Mouse (Mus musculus) thymus, adult 2 months (tissue): ENCODE data around the gene Slc22a21. TPM values are rescaled to one million over a fixed set of nuclear protein-coding genes. Genes with fewer than 3 reads are reported as not detected.
A peak's percentile ranks its signal among the peaks of the same experiment; 100 is the strongest.
"Not testable (repeated sequence)": the region's sequence is repeated elsewhere in the genome, so short reads cannot be mapped to it uniquely, and the experiment has no call there.

Source experiments
- DNase-seq: peaks from one replicate; pipeline ENCODE4 v3.0.0; 2021
- H3K27ac ChIP-seq: fragments of 200-500 bp; 2 replicates; pipeline ENCODE4 v1.5.1; 2012; ENCODE audit warnings: low read length, control low read depth; ENCODE audit not compliant: control insufficient read depth, insufficient read depth
- H3K27me3 ChIP-seq: fragments of 200-500 bp; 2 replicates; pipeline ENCODE4 v1.6.1; 2012; ENCODE audit warnings: mild to moderate bottlenecking, low read length, moderate library complexity, mixed read lengths; ENCODE audit not compliant: control insufficient read depth, insufficient read depth
- H3K36me3 ChIP-seq: fragments of 200-500 bp; 2 replicates; pipeline ENCODE4 v1.6.1; 2012; ENCODE audit warnings: mild to moderate bottlenecking, low read length, moderate library complexity; ENCODE audit not compliant: control insufficient read depth, insufficient read depth
- H3K4me1 ChIP-seq: fragments of 200-500 bp; replicated peaks from 2 replicates; pipeline ENCODE4 v1.6.1; 2012; ENCODE audit warnings: low read length; ENCODE audit not compliant: control insufficient read depth, insufficient read depth
- H3K4me3 ChIP-seq: fragments of 200-500 bp; 2 replicates; pipeline ENCODE4 v1.5.1; 2012; ENCODE audit warnings: mild to moderate bottlenecking, low read length, control low read depth, moderate library complexity; ENCODE audit not compliant: control insufficient read depth, insufficient read depth
- CTCF ChIP-seq: fragments of 200-500 bp; IDR thresholded peaks from 2 replicates; pipeline ENCODE4 v1.5.1; 2012; ENCODE audit warnings: mild to moderate bottlenecking, control low read depth, low read length, moderate library complexity, borderline replicate concordance; ENCODE audit not compliant: control insufficient read depth, poor library complexity, insufficient read depth; ENCODE audit errors: extremely low read depth
- POLR2A ChIP-seq: fragments of 200-500 bp; IDR thresholded peaks from 2 replicates; pipeline ENCODE4 v1.6.1; 2012; ENCODE audit warnings: mild to moderate bottlenecking, low read length, control low read depth, moderate library complexity; ENCODE audit not compliant: control insufficient read depth, poor library complexity, insufficient read depth; ENCODE audit errors: extremely low read depth
- WGBS: fragments of 180-500 bp; shearing (Covaris S2); methylation state at CpG from one replicate; pipeline ENCODE4 v1.1.7; 2018; 5-methylcytosine and 5-hydroxymethylcytosine counted together
- polyA plus RNA-seq: library from polyadenylated mRNA; depleted of rRNA; stranded (reverse); fragments of >200 nt; gene quantifications from 2 replicates; pipeline ENCODE4 v1.2.3, GENCODE M21; 2012

Gene Slc22a21
- polyA plus RNA-seq, 1 experiment, result 1.3 TPM

DNA sequence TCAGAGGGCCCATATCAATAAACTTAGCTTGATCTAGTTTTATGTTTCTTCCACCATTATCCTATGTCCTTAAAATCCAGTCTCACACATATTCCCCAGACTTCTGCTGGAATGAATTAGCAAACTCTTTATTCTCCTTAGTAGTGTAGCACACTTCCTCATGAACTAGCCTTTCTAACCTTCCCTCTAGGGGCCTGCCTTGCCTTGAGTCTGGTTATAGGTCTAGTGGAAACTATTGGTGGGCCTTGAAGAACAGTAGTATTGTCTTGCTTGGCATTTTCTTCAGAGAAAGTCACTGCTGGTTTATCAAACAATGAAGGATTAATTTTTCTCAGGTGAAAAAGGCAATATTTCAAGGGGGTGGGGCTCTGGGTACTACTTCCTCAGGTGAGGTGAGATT lies 4.6 kb downstream of the Slc22a21 start:
- no peak overlapping the region for H3K4me3 ChIP-seq
- no peaks in the 10 kb centered on the region for H3K36me3 ChIP-seq
- DNase-seq, result no peak
- H3K4me1 ChIP-seq, result peaks cover 12% of the 10 kb centered on the region
- H3K27me3 ChIP-seq, result peaks cover 3% of the 10 kb centered on the region
- no peak overlapping the region for H3K27ac ChIP-seq
- TF ChIP-seq POLR2A (no peak), CTCF (no peak)

DNA sequence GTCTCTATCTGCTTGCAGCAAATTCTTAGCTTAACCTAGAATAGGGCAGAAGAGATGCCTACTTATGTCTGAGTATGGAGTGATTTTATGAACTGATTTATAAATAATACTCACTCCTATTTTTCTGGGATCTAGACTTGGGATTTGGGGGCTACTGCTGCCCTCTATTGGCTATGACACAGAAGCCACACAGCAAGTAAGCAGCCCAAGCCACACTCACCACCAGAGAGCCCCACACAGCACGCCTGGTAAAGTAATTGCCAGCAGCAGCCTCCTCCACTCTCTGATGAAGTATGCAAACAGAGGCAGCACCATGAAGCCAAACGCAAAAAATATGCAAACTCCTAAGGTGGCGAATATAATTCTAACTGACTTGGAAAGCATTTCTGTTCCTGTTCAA lies 21.1 kb downstream of the Slc22a21 start:
- Histone ChIP-seq H3K27ac (no peak overlapping the region), H3K27me3 (no peaks in the 10 kb centered on the region), H3K4me3 (no peak overlapping the region), H3K4me1 (no peaks in the 10 kb centered on the region), H3K36me3 (no peaks in the 10 kb centered on the region)
- 79% methylated on average over 3 of the region's 3 CpGs for WGBS
- no peak for DNase-seq
- no peak for TF ChIP-seq CTCF
- no peak for TF ChIP-seq POLR2A

DNA sequence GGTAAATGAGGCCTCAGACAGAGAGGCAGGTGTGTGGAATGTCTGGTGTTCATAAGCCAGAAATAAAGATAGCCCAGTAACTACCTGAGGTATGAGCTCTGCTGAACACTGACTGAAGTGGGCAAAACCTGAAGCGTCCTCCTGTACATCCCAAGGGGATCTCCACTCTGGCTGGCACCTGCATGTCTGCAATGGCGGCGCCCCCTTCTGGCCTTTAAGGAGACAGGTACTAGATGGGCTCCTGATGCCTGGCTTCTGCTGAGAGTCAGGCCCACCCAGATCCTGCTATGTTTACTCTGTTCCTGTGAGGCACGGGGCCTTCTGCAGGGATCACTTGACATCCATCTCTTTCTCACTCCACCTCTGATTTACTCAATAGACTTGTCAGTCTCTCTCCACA lies 22.0 kb downstream of the Slc22a21 start:
- not testable (repeated sequence) for H3K4me1 ChIP-seq, H3K36me3 ChIP-seq, H3K27ac ChIP-seq, H3K4me3 ChIP-seq, H3K27me3 ChIP-seq
- 61% methylated on average over 4 of the region's 4 CpGs for WGBS
- DNase-seq, result peak; percentile 32

DNA sequence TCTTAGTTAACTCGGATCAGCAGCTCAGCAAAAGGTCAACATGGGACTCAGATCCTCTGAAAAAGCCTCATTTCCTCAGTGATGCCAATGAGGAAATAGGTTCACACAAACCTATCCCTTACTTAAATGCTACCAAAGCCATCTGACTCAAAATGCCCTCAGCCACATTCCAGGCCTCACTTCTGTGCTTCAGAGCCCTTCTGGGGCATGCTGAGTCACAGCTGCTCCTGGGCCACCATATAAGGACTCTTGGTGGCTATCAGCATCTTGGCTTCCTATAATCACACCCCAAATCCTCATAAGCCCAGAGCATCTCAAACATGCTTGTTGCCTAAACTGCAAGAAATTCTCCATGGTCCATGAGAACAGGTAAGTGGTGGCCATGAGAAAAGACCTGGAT lies 23.5 kb downstream of the Slc22a21 start:
- Histone ChIP-seq H3K27me3 (no peaks in the 10 kb centered on the region), H3K4me3 (no peak overlapping the region), H3K4me1 (no peaks in the 10 kb centered on the region), H3K36me3 (no peaks in the 10 kb centered on the region), H3K27ac (no peak overlapping the region)
- 91% methylated on average over 1 of the region's 1 CpGs for WGBS
- no peak for TF ChIP-seq POLR2A
- no peak for TF ChIP-seq CTCF
- DNase-seq, result no peak

- no peak overlapping the region for H3K4me3 ChIP-seq
- H3K36me3 ChIP-seq, result no peaks in the 10 kb centered on the region
- DNase-seq, result no peak
- H3K4me1 ChIP-seq, result no peaks in the 10 kb centered on the region
- TF ChIP-seq POLR2A (no peak), CTCF (no peak)
- 98% methylated on average over 3 of the region's 3 CpGs for WGBS
- no peaks in the 10 kb centered on the region for H3K27me3 ChIP-seq
- no peak overlapping the region for H3K27ac ChIP-seq
Observed at GRCm38 (mm10) chr11:53954653-53955052, 25.5 kb downstream of the Slc22a21 start.

GRCm38 (mm10) chr11:53950133-53950532 lies 30.0 kb downstream of the Slc22a21 start:
- not testable (repeated sequence) for H3K27me3 ChIP-seq, H3K4me3 ChIP-seq, H3K27ac ChIP-seq, DNase-seq, H3K36me3 ChIP-seq, H3K4me1 ChIP-seq
- 100% methylated on average over 2 of the region's 3 CpGs for WGBS

GRCm38 (mm10) chr11:53931944-53932318 lies 48.2 kb downstream of the Slc22a21 start:
- DNase-seq, H3K27ac ChIP-seq: not testable (repeated sequence)

More at GRCm38 (mm10) chr11:53931944-53932318, 48.2 kb downstream of the Slc22a21 start:
- not testable (repeated sequence) for H3K4me3 ChIP-seq, H3K4me1 ChIP-seq, H3K36me3 ChIP-seq, H3K27me3 ChIP-seq
- 83% methylated on average over 4 of the region's 4 CpGs for WGBS
